Comparison of ENCODE assay signal across 20 mouse cellular contexts in the genomic region with DNA sequence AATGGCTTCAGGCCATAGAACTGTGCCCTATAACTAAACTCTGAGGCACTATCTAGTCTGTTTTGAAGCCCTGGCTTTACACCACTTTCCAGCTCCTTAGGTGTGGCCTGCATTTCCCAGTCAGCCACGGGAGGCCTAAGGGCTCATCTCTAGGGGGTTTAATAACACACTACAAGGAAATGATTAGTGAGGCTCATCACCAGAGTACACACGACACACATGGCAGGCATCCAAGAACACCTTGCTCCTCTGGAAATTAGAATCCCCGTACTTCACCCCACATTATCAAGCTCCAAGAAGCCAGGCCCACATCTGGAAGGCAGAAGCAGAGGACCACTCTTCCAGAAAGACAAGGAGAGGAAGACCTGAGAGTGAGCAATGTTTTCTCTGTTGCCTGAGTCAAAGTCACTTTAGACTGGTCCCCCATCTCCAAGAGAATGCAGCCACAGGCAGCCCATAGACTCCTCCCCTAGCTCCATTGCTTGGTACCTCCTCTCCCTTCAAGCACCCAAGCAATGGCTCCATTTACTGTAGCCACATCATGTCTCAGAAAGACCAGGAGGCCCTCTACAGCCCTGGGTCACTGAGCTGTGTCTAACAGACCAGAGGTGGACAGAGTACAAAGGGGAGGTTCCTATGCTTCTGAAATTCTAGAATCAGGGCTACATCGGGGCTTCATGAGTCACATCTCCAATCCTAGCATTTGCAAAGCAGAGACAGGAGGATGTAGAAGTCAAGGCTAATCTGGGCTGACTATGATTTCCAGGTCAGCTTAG.
DNase-seq lines count a peak whose midpoint lies in the region; ATAC-seq and TF ChIP-seq lines count a peak whose summit lies in the region.
"Had no signal": no experiment of that assay in that cellular context is flagged by ENCODE, and none has a peak within 500 bp of the region (broad histone marks: within the 10 kb centered on the region; RNA-seq: fewer than 3 reads in every experiment).

No protein-coding gene starts in this region.

- peaks cover 14 to 30% of the 10 kb centered on the region in 2 experiments for H3K4me1 ChIP-seq in MEL (ENCODE audit: control insufficient read depth in 1 of 2, insufficient read depth in 2 of 2, low read length in 2 of 2)
- peaks cover 3% of the 10 kb centered on the region; the same call in 1 of the 2 replicates for H3K4me1 ChIP-seq in kidney, adult 2 months (ENCODE audit: control insufficient read depth, insufficient read depth, low read length)
- H3K4me1 ChIP-seq in lung, postnatal 0 days (ENCODE audit: insufficient read depth, low read depth, low read length): no peaks in the 10 kb centered on the region

- peak; percentile 44 for DNase-seq in 416B (ENCODE audit: low read depth)
- peak; percentile 32 for DNase-seq in MEL (ENCODE audit: low read depth, low spot score)
- DNase-seq in kidney, adult 2 months: peak; percentile 78
- peak; percentile 53 for DNase-seq in kidney, postnatal 10 days
- no peak for DNase-seq in B cell, adult 2 months
- DNase-seq in thymus, postnatal 36 days: no peak
- DNase-seq in thymus, postnatal 4 days: no peak
- DNase-seq in lung, postnatal 0 days (ENCODE audit: low spot score): no peak
- DNase-seq: cerebellum, adult 11 months; cerebellum, postnatal 10 days; gastrocnemius, adult 2 months; heart, postnatal 4 days; left cerebral cortex, postnatal 4 days; lung, postnatal 10 days; midbrain, embryonic 14.5 days had no signal

- TF ChIP-seq EP300 in MEL (IDR thresholded peaks at IDR 0.05; ENCODE audit: low read depth in 1 of 2, low read length in 2 of 2): no peak
- TF ChIP-seq EP300 in lung, postnatal 0 days (IDR thresholded peaks at IDR 0.05): no peak

- no peak for TF ChIP-seq POLR2A in MEL (IDR thresholded peaks at IDR 0.05; ENCODE audit: control insufficient read depth in 1 of 2, insufficient read depth in 1 of 2, low read depth in 1 of 2, low read length in 2 of 2, poor library complexity in 1 of 2)
- TF ChIP-seq POLR2A in kidney, adult 2 months (IDR thresholded peaks at IDR 0.05; ENCODE audit: low read depth, low read length): no peak

- ATAC-seq in lung, postnatal 0 days: no peak
- ATAC-seq: forebrain, embryonic 13.5 days had no signal

- H3K9me3 ChIP-seq in MEL (replicated peaks; ENCODE audit: insufficient read depth, low read length): no peaks in the 10 kb centered on the region
- H3K9me3 ChIP-seq in lung, postnatal 0 days (ENCODE audit: low read length): no peaks in the 10 kb centered on the region
- H3K9me3 ChIP-seq: embryonic facial prominence, embryonic 13.5 days; forebrain, embryonic 13.5 days; heart, embryonic 15.5 days had no signal

- WGBS in kidney, adult 2 months: 38% methylated on average over 4 of the region's 4 CpGs
- WGBS in lung, postnatal 0 days: 58% methylated on average over 4 of the region's 4 CpGs

- H3K9ac ChIP-seq in MEL (ENCODE audit: control insufficient read depth, low read depth, low read length, poor library complexity, severe bottlenecking): no peak overlapping the region
- no peak overlapping the region for H3K9ac ChIP-seq in lung, postnatal 0 days (replicated peaks; ENCODE audit: low read depth)
- H3K9ac ChIP-seq: embryonic facial prominence, embryonic 13.5 days; forebrain, embryonic 13.5 days; heart, embryonic 15.5 days; hindbrain, embryonic 14.5 days had no signal

- H3K4me3 ChIP-seq in MEL (ENCODE audit: control insufficient read depth in 1 of 2, insufficient read depth in 1 of 2, low read depth in 2 of 2, low read length in 2 of 2): no peak overlapping the region
- H3K4me3 ChIP-seq in kidney, adult 2 months (ENCODE audit: insufficient read depth, low read depth, low read length): no peak overlapping the region
- no peak overlapping the region for H3K4me3 ChIP-seq in lung, postnatal 0 days (ENCODE audit: low read depth, low read length)
- H3K4me3 ChIP-seq: embryonic facial prominence, embryonic 13.5 days; forebrain, embryonic 13.5 days; gastrocnemius, adult 2 months; heart, embryonic 15.5 days; left cerebral cortex, adult 2 months had no signal

- no peaks in the 10 kb centered on the region for H3K27me3 ChIP-seq in MEL (ENCODE audit: control insufficient read depth in 1 of 2, insufficient read depth in 2 of 2, low read length in 2 of 2)
- H3K27me3 ChIP-seq in kidney, adult 2 months (replicated peaks; ENCODE audit: control insufficient read depth, insufficient read depth, low read length): no peaks in the 10 kb centered on the region
- H3K27me3 ChIP-seq in lung, postnatal 0 days (replicated peaks; ENCODE audit: insufficient read depth, low read length): no peaks in the 10 kb centered on the region
- H3K27me3 ChIP-seq: heart, embryonic 15.5 days had no signal

- TF ChIP-seq RAD21 in MEL (IDR thresholded peaks at IDR 0.05; ENCODE audit: low read depth, low read length): no peak

- no peak overlapping the region for H3K4me2 ChIP-seq in lung, postnatal 0 days (replicated peaks; ENCODE audit: low read depth, low read length)
- H3K4me2 ChIP-seq: embryonic facial prominence, embryonic 13.5 days; forebrain, embryonic 13.5 days; heart, embryonic 15.5 days; hindbrain, embryonic 14.5 days had no signal

- H3K36me3 ChIP-seq in MEL (ENCODE audit: control insufficient read depth in 1 of 2, insufficient read depth in 2 of 2, low read length in 2 of 2): peaks cover 0 to 32% of the 10 kb centered on the region in 2 experiments; a peak in 2 of 4 replicates
- H3K36me3 ChIP-seq in kidney, adult 2 months (ENCODE audit: control insufficient read depth, insufficient read depth, low read length): no peaks in the 10 kb centered on the region
- no peaks in the 10 kb centered on the region for H3K36me3 ChIP-seq in lung, postnatal 0 days (ENCODE audit: insufficient read depth, low read length)
- H3K36me3 ChIP-seq: embryonic facial prominence, embryonic 13.5 days; heart, embryonic 15.5 days had no signal

- H3K79me2 ChIP-seq in MEL (ENCODE audit: control insufficient read depth, insufficient read depth, low read length, poor library complexity): no peaks in the 10 kb centered on the region

- H3K27ac ChIP-seq in MEL (ENCODE audit: control insufficient read depth, low read depth, low read length): no peak overlapping the region
- no peak overlapping the region for H3K27ac ChIP-seq in kidney, adult 2 months (ENCODE audit: insufficient read depth, low read depth, low read length)
- H3K27ac ChIP-seq in lung, postnatal 0 days (ENCODE audit: low read length): no peak overlapping the region
- H3K27ac ChIP-seq: embryonic facial prominence, embryonic 13.5 days; forebrain, embryonic 13.5 days; gastrocnemius, adult 2 months; heart, embryonic 15.5 days; hindbrain, embryonic 14.5 days; left cerebral cortex, adult 2 months had no signal

- no peak for TF ChIP-seq CTCF in MEL (IDR thresholded peaks at IDR 0.05 in 2 of 3, conservative IDR thresholded peaks at IDR 0.05 in 1 of 3; ENCODE audit: control insufficient read depth in 1 of 3, insufficient read depth in 1 of 3, low read depth in 2 of 3, low read length in 3 of 3, poor library complexity in 1 of 3, severe bottlenecking in 1 of 3)
- TF ChIP-seq CTCF in kidney, adult 2 months (conservative IDR thresholded peaks at IDR 0.05; ENCODE audit: insufficient read depth, insufficient read length, low read depth, low read length): no peak
- no peak for TF ChIP-seq CTCF in lung, postnatal 0 days (IDR thresholded peaks at IDR 0.05)

TF ChIP-seq in MEL, 35 proteins besides CTCF, POLR2A, EP300 and RAD21:
- TF ChIP-seq ZNF384 (IDR thresholded peaks at IDR 0.05; ENCODE audit: low read depth, low read length): no peak
- no peak for TF ChIP-seq MAX (IDR thresholded peaks at IDR 0.05; ENCODE audit: low read length)
- no peak for TF ChIP-seq NRF1 (IDR thresholded peaks at IDR 0.05; ENCODE audit: insufficient read depth, low read depth, low read length, poor library complexity, severe bottlenecking)
- TF ChIP-seq GATA1 (IDR thresholded peaks at IDR 0.05; ENCODE audit: low read depth, low read length): no peak
- no peak for TF ChIP-seq GABPA (IDR thresholded peaks at IDR 0.05; ENCODE audit: low read depth, low read length)
- no peak for TF ChIP-seq USF1 (IDR thresholded peaks at IDR 0.05; ENCODE audit: low read depth, low read length)
- TF ChIP-seq BHLHE40 (IDR thresholded peaks at IDR 0.05; ENCODE audit: borderline replicate concordance, low read depth, low read length): no peak
- no peak for TF ChIP-seq JUND (IDR thresholded peaks at IDR 0.05; ENCODE audit: low read depth, low read length)
- no peak for TF ChIP-seq MYC (IDR thresholded peaks at IDR 0.05; ENCODE audit: low read depth, low read length)
- TF ChIP-seq TAL1 (IDR thresholded peaks at IDR 0.05; ENCODE audit: low read length): no peak
- TF ChIP-seq POLR2AphosphoS2 (IDR thresholded peaks at IDR 0.05; ENCODE audit: low read length): no peak

Comparison
In these comparisons a context has a peak if more than half of its experiments do, and no peak if none do; other contexts are left out.
1. DNase-seq: peak in 416B (single experiment), MEL (single experiment), kidney, adult 2 months (single experiment) and kidney, postnatal 10 days (single experiment); none in B cell, adult 2 months (0 of 2), thymus, postnatal 36 days (0 of 2), thymus, postnatal 4 days (single experiment) and lung, postnatal 0 days (single experiment).